Mouse (Mus musculus): ENCODE measurements around the gene Tcp11. TPM values are rescaled to one million over a fixed set of nuclear protein-coding genes. Genes with fewer than 3 reads are reported as not detected.

The Tcp11 gene
- total RNA-seq, 1 experiment = 4.8 TPM

GRCm38 (mm10) chr17:28122949-28123348 is 42.5 kb upstream of the Tcp11 start:
- in situ Hi-C loops (cut with MboI; ENCODE audit: low sequenced_read_pairs in 2 of 2, unreplicated experiment in 2 of 2) = no loop called here
- TF ChIP-seq CHD2 (IDR thresholded peaks at IDR 0.05; ENCODE audit: low read depth, low read length) (no peak), ZC3H11A (IDR thresholded peaks at IDR 0.05; ENCODE audit: borderline replicate concordance, low read depth, low read length) (no peak), MAFK (IDR thresholded peaks at IDR 0.05; ENCODE audit: insufficient read depth, low read depth, low read length) (no peak), HCFC1 (IDR thresholded peaks at IDR 0.05; ENCODE audit: borderline replicate concordance, insufficient read depth, low read length) (no peak), ZNF384 (IDR thresholded peaks at IDR 0.05; ENCODE audit: low read depth, low read length) (no peak)

GRCm38 (mm10) chr17:28120460-28120859 is 40.0 kb upstream of the Tcp11 start:
- no peak for DNase-seq (ENCODE audit: low read depth, low spot score)
- TF ChIP-seq HCFC1 (IDR thresholded peaks at IDR 0.05; ENCODE audit: borderline replicate concordance, insufficient read depth, low read length) (no peak), ZNF384 (IDR thresholded peaks at IDR 0.05; ENCODE audit: low read depth, low read length) (no peak), MAFK (IDR thresholded peaks at IDR 0.05; ENCODE audit: insufficient read depth, low read depth, low read length) (no peak), ZC3H11A (IDR thresholded peaks at IDR 0.05; ENCODE audit: borderline replicate concordance, low read depth, low read length) (no peak), CHD2 (IDR thresholded peaks at IDR 0.05; ENCODE audit: low read depth, low read length) (no peak)
- H3K9ac ChIP-seq (ENCODE audit: insufficient read depth, low read depth, low read length, poor library complexity, severe bottlenecking) = no peak overlapping the region
- H3K27ac ChIP-seq (ENCODE audit: insufficient read depth, low read depth, low read length, poor library complexity, severe bottlenecking) = no peak overlapping the region
- in situ Hi-C loops (cut with MboI; ENCODE audit: low sequenced_read_pairs in 2 of 2, unreplicated experiment in 2 of 2) = no loop called here
- no peak overlapping the region for H3K4me3 ChIP-seq (ENCODE audit: insufficient read depth in 1 of 2, low read depth in 1 of 2, low read length in 2 of 2, poor library complexity in 1 of 2, severe bottlenecking in 1 of 2)
- peaks cover 0 to 7% of the 10 kb centered on the region in 2 experiments; a peak in 3 of 4 replicates for H3K4me1 ChIP-seq (ENCODE audit: control insufficient read depth in 2 of 2, insufficient read depth in 2 of 2, low read length in 2 of 2, poor library complexity in 1 of 2)
- H3K9me3 ChIP-seq (ENCODE audit: control insufficient read depth, insufficient read depth, low read depth, low read length) = no peaks in the 10 kb centered on the region
- no peaks in the 10 kb centered on the region for H3K36me3 ChIP-seq (ENCODE audit: control insufficient read depth, insufficient read depth, low read length, poor library complexity, severe bottlenecking)

More at GRCm38 (mm10) chr17:28122949-28123348, 42.5 kb upstream of the Tcp11 start:
- Histone ChIP-seq H3K4me1 (ENCODE audit: control insufficient read depth in 2 of 2, insufficient read depth in 2 of 2, low read length in 2 of 2, poor library complexity in 1 of 2) (peaks cover 0 to 7% of the 10 kb centered on the region in 2 experiments; a peak in 3 of 4 replicates), H3K36me3 (ENCODE audit: control insufficient read depth, insufficient read depth, low read length, poor library complexity, severe bottlenecking) (no peaks in the 10 kb centered on the region), H3K9ac (ENCODE audit: insufficient read depth, low read depth, low read length, poor library complexity, severe bottlenecking) (no peak overlapping the region), H3K9me3 (ENCODE audit: control insufficient read depth, insufficient read depth, low read depth, low read length) (no peaks in the 10 kb centered on the region), H3K27ac (ENCODE audit: insufficient read depth, low read depth, low read length, poor library complexity, severe bottlenecking) (no peak overlapping the region), H3K4me3 (ENCODE audit: insufficient read depth in 1 of 2, low read depth in 1 of 2, low read length in 2 of 2, poor library complexity in 1 of 2, severe bottlenecking in 1 of 2) (no peak overlapping the region)
- DNase-seq (ENCODE audit: low read depth, low spot score) = no peak

GRCm38 (mm10) chr17:28117451-28118209 is 37.2 kb upstream of the Tcp11 start:
- H3K9ac ChIP-seq (ENCODE audit: insufficient read depth, low read depth, low read length, poor library complexity, severe bottlenecking) = no peak overlapping the region
- H3K4me1 ChIP-seq (ENCODE audit: control insufficient read depth in 2 of 2, insufficient read depth in 2 of 2, low read length in 2 of 2, poor library complexity in 1 of 2) = no peaks in the 10 kb centered on the region
- in situ Hi-C loops (cut with MboI; ENCODE audit: low sequenced_read_pairs in 2 of 2, unreplicated experiment in 2 of 2) = no loop called here
- TF ChIP-seq ZNF384 (IDR thresholded peaks at IDR 0.05; ENCODE audit: low read depth, low read length) = no peak
- no peak for TF ChIP-seq HCFC1 (IDR thresholded peaks at IDR 0.05; ENCODE audit: borderline replicate concordance, insufficient read depth, low read length)
- no peak for TF ChIP-seq CHD2 (IDR thresholded peaks at IDR 0.05; ENCODE audit: low read depth, low read length)
- no peak for TF ChIP-seq MAFK (IDR thresholded peaks at IDR 0.05; ENCODE audit: insufficient read depth, low read depth, low read length)
- TF ChIP-seq ZC3H11A (IDR thresholded peaks at IDR 0.05; ENCODE audit: borderline replicate concordance, low read depth, low read length) = no peak
- H3K27ac ChIP-seq (ENCODE audit: insufficient read depth, low read depth, low read length, poor library complexity, severe bottlenecking) = no peak overlapping the region
- H3K9me3 ChIP-seq (ENCODE audit: control insufficient read depth, insufficient read depth, low read depth, low read length) = no peaks in the 10 kb centered on the region
- no peak overlapping the region for H3K4me3 ChIP-seq (ENCODE audit: insufficient read depth in 1 of 2, low read depth in 1 of 2, low read length in 2 of 2, poor library complexity in 1 of 2, severe bottlenecking in 1 of 2)
- no peaks in the 10 kb centered on the region for H3K36me3 ChIP-seq (ENCODE audit: control insufficient read depth, insufficient read depth, low read length, poor library complexity, severe bottlenecking)
- no peak for DNase-seq (ENCODE audit: low read depth, low spot score)

- no peak overlapping the region for H3K9ac ChIP-seq (ENCODE audit: insufficient read depth, low read depth, low read length, poor library complexity, severe bottlenecking)
- no peaks in the 10 kb centered on the region for H3K4me1 ChIP-seq (ENCODE audit: control insufficient read depth in 2 of 2, insufficient read depth in 2 of 2, low read length in 2 of 2, poor library complexity in 1 of 2)
- H3K9me3 ChIP-seq (ENCODE audit: control insufficient read depth, insufficient read depth, low read depth, low read length) = no peaks in the 10 kb centered on the region
- TF ChIP-seq CHD2 (IDR thresholded peaks at IDR 0.05; ENCODE audit: low read depth, low read length) (no peak), ZNF384 (IDR thresholded peaks at IDR 0.05; ENCODE audit: low read depth, low read length) (no peak), MAFK (IDR thresholded peaks at IDR 0.05; ENCODE audit: insufficient read depth, low read depth, low read length) (no peak), HCFC1 (IDR thresholded peaks at IDR 0.05; ENCODE audit: borderline replicate concordance, insufficient read depth, low read length) (no peak), ZC3H11A (IDR thresholded peaks at IDR 0.05; ENCODE audit: borderline replicate concordance, low read depth, low read length) (no peak)
- H3K4me3 ChIP-seq (ENCODE audit: insufficient read depth in 1 of 2, low read depth in 1 of 2, low read length in 2 of 2, poor library complexity in 1 of 2, severe bottlenecking in 1 of 2) = no peak overlapping the region
- DNase-seq (ENCODE audit: low read depth, low spot score) = no peak
- in situ Hi-C loops (cut with MboI; ENCODE audit: low sequenced_read_pairs in 2 of 2, unreplicated experiment in 2 of 2) = no loop called here
- no peaks in the 10 kb centered on the region for H3K36me3 ChIP-seq (ENCODE audit: control insufficient read depth, insufficient read depth, low read length, poor library complexity, severe bottlenecking)
- H3K27ac ChIP-seq (ENCODE audit: insufficient read depth, low read depth, low read length, poor library complexity, severe bottlenecking) = no peak overlapping the region
Measured at GRCm38 (mm10) chr17:28116335-28116734, 35.9 kb upstream of the Tcp11 start.
